Mouse (Mus musculus) CD4-positive helper T cell, adult 2 months (primary cell): Measurements from ENCODE around the gene Emc4.

ENCODE experiments used
- DNase-seq: peaks from one replicate; pipeline ENCODE4 v3.0.0-alpha.2; 2012; ENCODE audit warnings: low read depth, missing footprints, low spot score

Gene Emc4

DNA sequence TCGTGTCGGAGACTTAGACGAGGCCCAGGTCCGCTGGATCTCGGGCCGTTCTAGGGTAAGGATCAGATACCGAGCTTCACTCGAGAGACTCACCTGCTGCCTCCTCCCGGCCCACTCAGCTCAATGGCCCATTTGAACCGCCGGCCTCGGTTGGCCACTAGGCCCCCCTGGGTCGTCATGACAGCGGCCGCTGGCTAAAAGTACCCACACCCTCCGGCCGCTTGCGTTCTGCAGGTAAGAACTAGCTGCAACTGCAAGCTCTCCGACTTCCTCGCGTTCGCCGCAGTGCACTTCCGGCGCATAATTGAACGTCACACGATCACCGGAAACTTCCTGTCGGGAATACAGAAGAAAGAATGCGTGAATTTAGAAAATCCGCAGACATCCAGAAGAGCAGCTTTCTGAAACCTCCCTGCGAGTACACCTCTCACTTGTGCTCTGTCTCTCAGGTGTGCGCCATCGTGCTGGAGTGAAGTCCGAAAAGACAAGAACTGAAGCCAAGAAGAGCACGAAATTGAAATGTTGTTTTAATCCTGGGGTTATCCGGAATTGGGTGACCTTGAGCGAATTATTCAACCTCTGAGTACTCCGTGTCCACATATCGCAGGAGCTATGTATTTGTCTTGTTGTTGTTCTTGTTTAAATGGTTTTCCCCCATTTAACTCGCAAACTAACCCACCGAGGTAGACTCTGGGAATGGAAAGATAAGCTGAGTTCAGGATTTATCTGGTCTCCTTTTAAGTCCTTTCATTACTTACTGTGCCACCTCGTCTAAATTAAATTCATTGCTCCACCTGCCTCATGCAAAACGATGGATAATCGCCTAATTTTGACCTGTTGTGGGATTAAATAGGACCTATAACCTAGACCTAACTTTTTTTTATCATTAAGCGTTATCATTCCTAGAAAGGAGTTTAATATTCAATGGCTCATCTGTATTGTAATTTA is at the start of gene Emc4:
TSS of gene Emc4 (minus strand) at position 302 of the 948 bp plus-strand sequence.
- peak; percentile 89 for DNase-seq

DNA sequence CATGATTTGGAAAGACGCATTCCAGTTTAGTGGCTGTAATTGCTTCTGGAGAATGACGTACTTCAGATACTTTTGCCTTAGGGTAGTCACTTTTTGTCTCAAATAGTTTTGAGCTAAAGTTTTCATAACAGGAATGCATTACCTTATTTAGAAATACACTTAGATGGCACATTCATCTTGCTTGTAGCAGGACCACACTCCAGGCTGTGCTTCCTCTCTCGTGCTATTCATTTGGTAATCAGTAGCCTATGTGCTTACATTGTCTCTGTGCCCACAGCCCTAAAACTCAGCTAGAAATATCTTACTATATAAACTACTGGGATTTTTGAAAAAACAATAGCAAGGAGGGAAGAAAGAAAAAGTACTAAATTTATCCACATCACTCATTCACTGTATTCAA is 39.2 kb upstream of the Emc4 start:
- no peak for DNase-seq

DNA sequence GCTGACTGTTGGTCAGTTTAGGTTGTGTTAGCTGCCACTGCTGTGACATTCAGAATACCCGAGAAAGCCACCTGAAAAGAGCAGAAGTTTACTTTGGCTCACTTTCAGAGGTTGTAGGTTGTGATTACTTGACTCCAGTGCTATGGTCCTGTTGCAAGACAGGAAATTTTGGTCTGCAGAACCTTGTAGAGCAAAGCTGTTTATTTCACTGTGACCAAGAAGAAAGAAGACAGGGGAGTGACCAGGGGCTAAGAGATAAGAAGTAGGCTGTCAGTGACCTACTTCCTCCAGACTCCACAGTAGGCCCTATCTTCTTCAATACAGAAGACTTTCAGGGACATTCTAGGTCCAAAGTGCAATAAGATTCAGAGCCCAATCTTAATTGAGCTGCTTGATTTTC is 28.8 kb upstream of the Emc4 start:
- DNase-seq = no peak

DNA sequence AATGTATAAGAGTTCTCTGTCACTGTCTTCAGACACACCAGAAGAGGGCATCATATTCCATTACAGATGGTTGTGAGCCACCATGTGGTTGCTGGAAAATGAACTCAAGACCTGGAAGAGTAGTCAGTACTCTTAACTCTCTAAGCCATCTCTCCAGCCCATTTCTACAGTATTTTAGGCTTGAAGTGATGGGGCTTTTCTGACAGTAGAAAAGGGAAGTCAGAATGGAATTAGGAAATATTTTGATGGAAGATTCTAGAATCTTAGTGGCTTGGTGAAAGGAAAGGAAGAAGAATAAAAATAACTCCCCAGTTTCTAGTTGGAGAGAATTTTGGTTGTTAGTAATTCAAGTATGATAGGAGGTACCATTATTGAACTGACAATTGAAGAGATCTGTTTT is 26.1 kb upstream of the Emc4 start:
- DNase-seq = no peak

DNA sequence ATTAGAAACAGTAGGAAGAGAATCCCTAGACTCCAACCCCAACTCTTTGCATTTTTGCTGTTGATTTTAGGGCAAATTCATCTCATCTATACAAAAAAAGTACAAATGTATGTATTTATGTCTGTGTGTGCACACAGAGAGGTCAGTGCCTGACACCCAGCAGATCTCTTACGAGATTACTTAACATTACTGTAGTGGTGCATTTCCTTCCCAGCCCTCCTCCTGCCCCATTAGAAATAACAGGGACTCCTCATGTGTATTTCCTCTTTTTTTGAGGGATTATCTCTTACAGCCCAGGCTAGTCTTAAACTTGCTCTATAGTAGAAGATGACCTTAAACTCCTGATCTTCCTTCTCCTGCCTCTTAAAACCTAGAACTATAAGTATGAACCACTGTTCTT is 24.9 kb upstream of the Emc4 start:
- no peak for DNase-seq

DNA sequence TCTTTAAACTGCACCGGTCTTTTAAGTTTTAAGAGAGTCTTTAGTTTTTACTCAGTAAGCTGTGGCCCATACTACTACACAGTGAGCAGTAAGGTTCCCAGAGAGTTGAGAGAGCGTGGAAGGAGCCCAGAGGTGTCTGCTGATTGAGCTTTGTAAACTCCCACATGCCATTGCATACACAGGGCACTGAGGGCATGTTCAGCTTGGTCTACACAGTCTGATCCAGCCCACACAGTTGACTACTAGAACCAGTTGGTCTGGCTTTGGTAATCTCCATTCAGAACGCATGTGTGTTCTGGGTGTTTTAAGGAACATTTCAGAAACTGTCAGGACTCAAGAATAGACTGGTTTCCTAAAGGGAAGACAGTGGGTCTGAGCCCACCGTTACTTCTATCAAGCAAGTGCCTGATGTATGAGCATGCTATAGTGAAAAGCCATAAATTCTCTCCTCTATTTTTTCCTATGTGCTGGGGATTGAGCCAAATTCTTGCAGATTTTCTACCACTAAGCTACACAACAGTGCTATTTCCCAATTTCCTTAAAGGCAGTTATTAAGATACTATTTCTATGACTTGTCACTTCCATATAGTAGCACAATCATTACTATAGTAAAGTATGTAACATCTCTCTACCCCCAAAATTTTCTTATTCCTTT is 23.6 kb upstream of the Emc4 start:
- DNase-seq = no peak

DNA sequence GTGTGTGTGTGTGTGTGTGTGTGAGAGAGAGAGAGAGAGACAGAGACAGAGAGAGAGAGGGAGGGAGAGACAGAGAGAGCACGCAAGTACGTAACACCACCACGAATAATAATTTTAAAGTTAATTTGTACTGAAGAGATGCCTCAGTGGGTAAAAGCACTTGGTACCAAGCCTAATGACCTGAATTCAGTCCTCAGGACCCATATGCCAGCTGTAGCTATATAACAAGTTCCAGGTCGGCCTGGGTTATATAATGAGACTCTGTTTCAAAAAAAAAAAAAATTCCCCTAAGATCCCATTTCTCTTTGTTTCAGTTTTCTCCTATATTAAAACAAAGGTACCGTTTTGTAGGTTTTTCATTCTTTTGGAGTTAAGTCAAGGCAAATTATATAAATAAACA is 23.0 kb upstream of the Emc4 start:
- no peak for DNase-seq

DNA sequence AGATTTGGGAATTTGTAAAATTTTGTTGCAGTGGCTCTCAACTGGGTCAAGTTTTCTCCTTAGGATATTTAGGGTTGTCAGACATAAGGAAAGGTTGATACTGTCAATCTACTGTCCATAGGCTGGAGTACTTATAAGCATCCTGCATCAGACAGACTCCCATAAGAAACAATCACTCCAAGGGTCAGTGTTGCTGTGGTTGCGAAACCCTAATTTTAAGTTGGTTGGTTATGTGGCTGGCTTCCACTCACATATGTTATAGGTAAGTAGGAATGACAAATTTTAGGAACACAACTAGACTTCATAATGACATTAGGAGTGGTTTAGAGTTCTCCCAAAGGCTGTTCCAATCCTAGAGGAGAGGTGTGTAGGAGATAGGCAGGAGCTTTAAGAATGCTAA is 13.4 kb upstream of the Emc4 start:
- DNase-seq = no peak

DNA sequence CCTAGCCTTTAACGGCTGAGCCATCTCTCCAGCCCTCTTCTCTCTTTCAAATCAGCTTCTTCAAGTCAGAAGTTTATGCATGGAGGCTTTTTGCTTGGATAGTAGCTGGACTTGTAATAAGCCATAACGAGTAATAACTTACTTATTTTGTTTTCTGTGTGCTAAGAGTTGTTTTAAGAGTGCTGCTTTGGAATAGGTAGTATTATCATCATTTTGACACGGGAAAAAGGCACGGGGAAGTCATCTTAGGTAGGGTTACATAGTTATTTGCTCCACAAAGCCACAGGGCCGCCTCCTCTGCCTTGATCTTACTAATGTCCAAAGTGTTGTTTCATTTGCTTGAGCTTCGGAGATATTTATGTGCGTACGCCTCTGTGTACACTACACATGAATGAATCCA is 12.3 kb upstream of the Emc4 start:
- DNase-seq = no peak

DNA sequence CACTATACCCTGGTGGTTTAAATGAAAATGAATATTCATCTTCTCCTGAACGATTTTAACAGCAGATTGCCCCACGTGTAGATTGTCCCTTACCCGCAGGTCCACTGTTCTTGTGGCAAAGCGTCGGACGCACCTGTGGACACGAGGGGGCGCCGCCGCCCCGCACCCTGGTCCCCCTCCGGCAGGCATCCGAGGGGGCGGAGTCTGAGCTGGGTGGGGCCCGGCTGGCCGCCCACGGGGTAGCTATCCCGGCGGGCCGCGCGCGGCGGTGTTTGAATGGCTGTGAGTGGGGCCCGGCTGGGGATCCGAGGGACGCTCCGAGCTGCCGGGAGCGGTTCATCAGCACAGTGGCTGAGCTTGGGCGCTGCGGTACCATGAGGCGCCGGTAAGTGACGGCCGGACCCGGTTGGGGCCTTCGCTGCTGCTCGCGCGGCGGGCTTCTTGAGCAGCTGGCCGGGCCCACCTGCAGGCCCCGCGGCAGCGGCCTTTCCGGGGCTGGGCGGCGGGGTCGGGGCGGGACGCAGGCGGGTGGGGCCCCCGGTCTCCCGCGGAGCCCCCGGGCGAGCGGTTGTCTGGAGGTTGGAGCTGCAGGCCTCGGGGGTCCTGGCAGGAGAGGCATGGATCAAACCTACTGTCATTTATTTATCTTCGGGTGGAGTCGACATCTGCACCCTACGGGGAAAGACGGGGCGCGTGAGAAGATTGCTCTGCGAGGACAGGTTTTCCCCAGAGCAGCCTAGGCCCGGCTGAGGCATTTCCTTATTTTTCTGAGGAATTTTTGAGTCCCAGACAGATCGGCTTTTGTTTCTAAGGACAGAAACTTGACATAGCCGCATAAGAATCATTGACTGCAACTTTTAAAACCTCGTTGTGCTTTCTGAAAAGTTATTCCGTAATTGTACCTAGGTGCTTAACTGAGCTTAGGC is 11.4 kb upstream of the Emc4 start, which contains the start of gene Katnbl1:
TSS of gene Katnbl1 (plus strand) at position 239 of the 926 bp plus-strand sequence.
- DNase-seq = peak; percentile 94

DNA sequence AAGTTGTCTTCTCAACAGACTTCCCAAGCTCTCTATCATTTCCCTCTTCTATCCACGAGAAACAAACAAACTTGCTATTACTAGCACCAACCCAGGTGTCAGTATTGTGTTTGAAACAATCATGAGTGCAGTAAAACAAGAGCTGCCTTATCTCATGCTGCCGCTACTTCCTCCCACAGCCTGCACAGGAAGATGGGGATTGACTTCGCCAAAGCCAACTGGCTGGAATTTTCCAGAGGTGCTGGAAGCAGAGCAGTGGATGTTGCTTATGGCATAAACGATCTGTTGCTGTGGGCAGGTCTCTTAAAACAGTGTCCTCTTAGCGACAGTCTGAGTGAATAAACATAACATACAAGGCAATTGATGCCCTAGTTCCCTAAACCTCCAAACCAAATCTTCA is 6.8 kb upstream of the Emc4 start:
- no peak for DNase-seq

DNA sequence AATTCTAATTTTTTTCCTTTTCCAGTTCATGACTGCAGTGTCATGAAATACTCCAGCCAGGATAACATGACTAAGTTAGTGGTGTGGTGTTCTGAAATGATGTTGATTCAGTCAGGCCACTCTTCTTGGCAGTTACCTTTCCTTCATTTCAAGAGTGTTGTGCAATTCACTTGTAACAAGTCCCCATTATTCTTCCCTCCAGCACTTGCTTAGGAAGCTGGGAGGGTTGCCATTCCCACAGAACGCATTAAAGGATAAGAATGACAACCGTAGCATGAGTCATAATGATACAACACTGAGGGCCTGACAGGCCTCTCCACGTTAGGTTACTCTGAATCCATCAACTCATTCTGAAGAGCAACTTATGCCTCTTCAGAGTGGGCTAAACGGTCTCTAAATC is 5.3 kb upstream of the Emc4 start:
- no peak for DNase-seq

DNA sequence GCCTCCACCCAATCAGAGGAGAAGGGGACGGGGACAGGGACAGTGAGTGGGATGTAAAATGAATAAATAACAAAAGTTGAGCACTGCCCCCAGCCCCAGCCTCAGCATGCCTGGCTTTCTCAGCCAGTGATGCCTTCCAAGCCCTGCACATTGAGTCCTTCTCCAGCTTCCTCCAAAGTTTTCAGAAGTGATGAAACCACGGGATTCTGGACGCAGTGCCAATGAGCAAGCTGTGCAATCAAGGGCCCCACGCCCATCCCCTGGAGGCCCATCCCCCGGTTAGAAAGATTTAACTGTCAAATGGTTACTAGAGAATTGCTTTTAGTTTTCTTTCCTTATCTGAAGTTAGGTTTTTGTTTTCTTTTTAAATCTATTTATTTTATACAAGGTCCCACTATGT is 2.1 kb upstream of the Emc4 start:
- no peak for DNase-seq

DNA sequence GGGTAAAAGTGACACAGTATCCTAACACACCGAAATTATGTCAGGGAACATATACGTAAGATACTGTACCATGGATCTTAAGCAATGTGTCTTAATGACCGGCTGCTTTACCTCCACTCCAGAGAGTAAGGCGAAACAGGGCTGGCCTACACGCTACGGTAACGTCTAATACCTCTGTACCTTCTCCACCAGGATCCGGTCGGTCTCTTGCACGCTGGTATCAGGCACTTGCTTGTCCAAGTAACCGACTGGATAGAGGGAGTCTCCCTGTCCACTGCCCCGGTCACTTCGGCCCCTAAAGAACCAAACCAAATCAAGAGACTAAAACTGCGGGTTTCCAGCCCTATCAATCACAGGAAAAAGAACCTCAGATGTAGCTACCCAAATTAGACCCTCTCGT is 605 bp downstream of the Emc4 start:
- DNase-seq = peak; percentile 19

DNA sequence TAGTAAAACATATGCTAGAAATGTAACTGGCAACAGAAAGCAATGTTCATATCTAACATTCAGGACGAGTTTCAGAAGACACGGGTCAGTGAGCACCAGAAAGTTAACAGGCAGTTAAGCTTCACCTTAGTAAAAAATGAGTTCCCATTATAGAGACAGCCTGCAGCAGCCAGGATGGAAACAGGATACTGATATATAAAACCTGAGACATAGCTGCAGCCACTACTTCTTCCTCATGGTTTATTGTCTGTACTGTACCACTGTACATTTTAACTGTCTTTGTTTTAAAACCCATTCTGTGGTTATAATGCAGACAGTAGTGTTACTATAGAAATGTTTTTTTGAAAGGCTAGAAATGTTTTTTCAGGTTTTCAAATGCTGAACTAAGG is 7.1 kb downstream of the Emc4 start:
- no peak for DNase-seq

DNA sequence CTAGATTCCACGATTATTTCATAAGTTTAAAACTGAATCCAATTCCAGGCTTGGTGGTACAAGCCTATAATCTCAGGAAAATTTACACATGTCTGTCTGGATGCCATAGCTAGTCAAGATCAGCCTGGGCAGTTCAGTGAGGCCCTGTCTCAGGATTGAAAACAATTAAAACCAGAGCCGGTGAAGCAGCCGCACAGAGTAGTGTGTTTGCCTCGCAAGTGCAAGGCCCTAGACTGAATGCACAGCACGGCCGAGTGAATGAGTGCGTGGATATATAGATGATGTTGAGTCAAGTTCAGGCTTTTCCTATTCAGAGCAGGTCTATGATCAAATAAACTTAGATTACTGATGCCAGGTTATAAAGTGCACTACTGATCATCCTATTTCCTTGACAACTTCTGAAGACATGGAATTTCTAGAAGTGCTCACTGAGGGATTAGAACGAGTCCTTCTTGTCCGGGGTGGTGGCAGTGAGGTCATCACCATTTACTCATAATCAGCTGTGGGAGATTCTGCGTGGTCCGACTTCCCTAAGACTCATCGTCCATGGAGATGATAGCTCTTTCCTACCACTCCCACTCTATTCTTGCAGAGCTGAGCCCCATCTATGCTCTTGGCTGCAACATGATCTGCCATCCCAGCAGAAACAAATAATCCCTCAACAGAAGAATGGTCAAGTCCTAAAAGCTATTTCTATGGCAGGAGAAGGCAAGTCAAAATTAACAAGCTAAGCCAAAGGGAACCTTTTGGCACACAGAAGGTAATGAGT is 7.6 kb downstream of the Emc4 start:
- DNase-seq = no peak

DNA sequence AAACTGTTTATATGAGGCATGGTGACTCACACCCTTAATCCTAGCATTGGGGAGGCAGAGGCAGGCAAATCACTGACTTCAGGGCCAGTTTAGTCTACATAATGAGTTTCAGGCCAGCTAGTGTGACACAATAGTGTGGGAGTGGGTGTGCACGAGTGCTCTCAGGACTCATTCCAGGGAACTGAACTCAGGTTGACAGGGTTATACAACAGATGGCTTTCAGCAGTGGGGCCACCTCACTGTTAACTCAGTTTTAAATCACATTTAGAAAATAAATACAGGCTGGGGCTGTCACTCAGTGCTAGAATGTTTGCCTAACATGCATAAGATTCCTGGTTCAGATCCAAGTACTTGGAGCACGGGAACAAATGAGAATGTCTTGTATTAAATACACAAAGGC is 8.2 kb downstream of the Emc4 start:
- no peak for DNase-seq

DNA sequence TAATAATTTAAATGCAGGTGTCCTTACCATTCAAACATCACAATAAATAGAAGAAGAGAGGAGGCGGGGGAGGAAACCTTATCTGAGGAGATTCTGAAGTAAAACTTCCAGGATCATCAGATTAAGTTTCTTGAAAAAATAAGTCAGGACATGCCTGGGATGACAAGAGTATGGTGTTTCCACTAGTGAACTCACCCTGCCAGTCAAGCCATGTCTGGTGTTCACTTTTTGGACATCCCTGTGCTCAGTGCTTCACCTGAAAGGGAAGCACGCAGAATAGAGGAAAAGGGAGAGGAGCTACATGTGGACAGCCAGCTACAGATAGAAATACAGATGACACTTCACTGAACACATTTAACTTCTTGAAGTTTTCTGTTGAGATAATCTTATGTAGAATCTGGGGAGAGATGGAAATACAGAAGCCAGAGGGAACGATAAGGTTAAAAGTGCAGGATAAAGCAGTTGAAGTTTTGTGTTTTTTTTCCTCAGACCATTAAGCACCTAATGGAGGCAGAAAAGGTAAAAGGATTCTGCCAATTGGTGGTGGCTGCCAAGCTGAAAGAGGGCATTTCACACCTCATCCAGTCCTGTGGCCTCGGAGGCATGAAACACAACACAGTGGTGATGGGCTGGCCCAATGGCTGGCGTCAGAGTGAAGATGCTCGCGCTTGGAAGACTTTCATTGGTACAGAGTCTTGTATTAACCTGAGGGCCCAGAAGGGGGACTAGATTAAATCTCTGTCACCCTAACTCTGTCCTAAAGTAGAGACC is 14.0 kb downstream of the Emc4 start:
- DNase-seq = no peak

DNA sequence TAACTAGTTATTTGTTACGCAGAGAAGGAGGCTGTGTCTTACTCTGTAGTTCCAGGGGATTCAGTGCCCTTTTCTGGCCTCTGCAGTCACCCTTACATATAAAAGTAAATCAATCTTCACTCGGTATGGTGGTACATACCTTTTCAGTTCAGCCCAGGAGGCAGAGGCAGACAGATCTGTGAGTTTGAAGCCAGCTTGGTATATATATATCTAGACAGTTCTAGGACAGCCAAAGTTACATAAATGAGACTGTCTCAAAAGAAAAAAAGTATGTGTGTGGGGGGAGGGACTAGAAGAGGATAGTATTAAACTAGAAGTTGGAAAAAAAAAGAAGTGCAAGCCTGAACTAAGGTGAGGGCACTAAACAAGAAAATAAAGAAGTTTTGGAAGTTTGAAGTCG is 19.6 kb downstream of the Emc4 start:
- no peak for DNase-seq

DNA sequence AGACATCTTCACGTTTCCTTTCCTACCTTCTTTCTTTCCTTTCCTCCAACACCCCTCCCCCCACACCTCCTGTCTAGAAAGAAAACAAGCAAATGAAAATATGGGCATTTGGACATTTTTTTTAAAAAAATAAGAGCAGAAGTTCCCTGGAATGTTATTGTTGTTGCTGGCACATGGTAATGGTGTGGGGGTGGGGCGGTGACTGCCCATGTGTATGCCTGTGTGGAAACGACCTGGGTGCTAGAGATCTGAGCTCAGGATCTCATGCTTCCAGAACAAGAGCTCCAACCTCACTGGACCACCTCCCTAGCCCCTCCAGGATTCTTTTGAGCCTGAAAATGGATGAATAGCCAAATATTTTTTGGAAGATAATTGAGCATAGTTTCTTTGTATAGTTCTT is 26.7 kb downstream of the Emc4 start:
- DNase-seq = no peak
